Mouse (Mus musculus) G1E (cell line): ENCODE results near the gene Acot1. TPM values are rescaled to one million over a fixed set of nuclear protein-coding genes. Genes with fewer than 3 reads are reported as not detected.
"Not testable (repeated sequence)": the region's sequence is repeated elsewhere in the genome, so short reads cannot be mapped to it uniquely, and the experiment has no call there.

ENCODE experiments used
- ATAC-seq: 2 replicates; pipeline ENCODE4 v1.8.0; 2016; ENCODE audit warnings: mild to moderate bottlenecking; ENCODE audit not compliant: insufficient number of reproducible peaks, poor library complexity, low FRiP score, severe bottlenecking; ENCODE audit errors: extremely low read depth
- DNase-seq: peaks from one replicate; pipeline ENCODE4 v3.0.0; 2012; ENCODE audit warnings: low spot score
- H3K27me3 ChIP-seq: 2 replicates; pipeline ENCODE4 v1.6.1; 2012; ENCODE audit warnings: mild to moderate bottlenecking, low read length, inconsistent platforms; ENCODE audit not compliant: insufficient read depth
- H3K36me3 ChIP-seq: replicated peaks from 2 replicates; pipeline ENCODE3; 2012; ENCODE audit warnings: mild to moderate bottlenecking, inconsistent platforms
- H3K4me1 ChIP-seq: 2 replicates; pipeline ENCODE4 v1.6.1; 2012; ENCODE audit warnings: low read depth, low read length, inconsistent platforms, mixed read lengths; ENCODE audit not compliant: insufficient read depth
- H3K4me3 ChIP-seq: 2 replicates; pipeline ENCODE4 v1.5.1; 2012; ENCODE audit warnings: low read depth, mild to moderate bottlenecking, inconsistent platforms, low read length, moderate library complexity, mixed read lengths
- H3K9me3 ChIP-seq: replicated peaks from 2 replicates; pipeline ENCODE4 v1.6.1; 2012; ENCODE audit warnings: inconsistent platforms
- CTCF ChIP-seq: IDR thresholded peaks from 2 replicates; pipeline ENCODE4 v1.5.1; 2012; ENCODE audit warnings: low read depth, low read length, inconsistent platforms, mixed read lengths
- GATA1 ChIP-seq: IDR thresholded peaks from 2 replicates; pipeline ENCODE4 v1.6.1; 2012; ENCODE audit warnings: borderline replicate concordance, low read length, inconsistent platforms, mixed read lengths
- GATA2 ChIP-seq: IDR thresholded peaks from 2 replicates; pipeline ENCODE4 v1.6.1; 2012; ENCODE audit warnings: low read depth, low read length, inconsistent platforms, borderline replicate concordance
- POLR2AphosphoS5 ChIP-seq: IDR thresholded peaks from 2 replicates; pipeline ENCODE4 v1.6.1; 2012; ENCODE audit warnings: low read depth, low read length, inconsistent platforms; ENCODE audit not compliant: insufficient replicate concordance
- TAL1 ChIP-seq: conservative IDR thresholded peaks from 2 replicates; pipeline ENCODE4 v1.6.1; 2012; ENCODE audit warnings: low read depth, low read length, inconsistent platforms, mixed read lengths
- polyA plus RNA-seq: library from polyadenylated mRNA; stranded (reverse); fragments of >175 nt; gene quantifications from 2 replicates; pipeline ENCODE4 v1.2.3, GENCODE M21; 2012
- total RNA-seq, 2 experiments: library from RNA; stranded (forward) in 1 of 2; stranded (reverse) in 1 of 2; fragments of 200-1000 nt in 1 of 2; fragments of >200 nt in 1 of 2; fragmentation: Nextera tagmentation in 1 of 2; gene quantifications; 2 replicates each; pipeline ENCODE4 v1.2.3; 2014 to 2017

Gene Acot1
- total and polyA plus RNA-seq, 3 experiments: 0.11 TPM; not detected in 2

DNA sequence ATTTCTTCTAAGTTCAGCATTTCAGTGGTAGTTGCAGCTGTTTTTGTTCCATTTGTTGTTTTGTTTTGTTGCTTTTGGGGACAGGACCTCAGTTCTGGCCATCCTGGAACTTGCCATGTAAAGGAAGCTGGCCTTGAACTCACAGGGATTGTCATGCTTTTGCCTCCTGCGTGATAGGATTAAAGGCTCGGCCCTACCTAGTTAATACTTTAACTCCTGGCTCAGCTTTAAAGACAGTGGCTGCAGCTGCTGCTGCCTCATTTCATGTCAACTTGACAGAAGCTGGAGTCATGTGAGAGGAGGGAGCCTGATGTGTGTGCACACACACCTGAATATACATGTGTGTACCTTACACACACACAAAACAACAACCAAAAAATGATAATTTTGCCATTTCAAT lies 34.8 kb downstream of the Acot1 start:
- peaks cover 13% of the 10 kb centered on the region for H3K9me3 ChIP-seq
- no peak for ATAC-seq
- H3K36me3 ChIP-seq: no peaks in the 10 kb centered on the region
- H3K4me1 ChIP-seq: peaks cover 6% of the 10 kb centered on the region
- no peak overlapping the region for H3K4me3 ChIP-seq
- DNase-seq: no peak
- TF ChIP-seq POLR2AphosphoS5 (no peak), GATA2 (no peak), GATA1 (no peak), CTCF (no peak), TAL1 (no peak)
- peaks cover 27% of the 10 kb centered on the region for H3K27me3 ChIP-seq

DNA sequence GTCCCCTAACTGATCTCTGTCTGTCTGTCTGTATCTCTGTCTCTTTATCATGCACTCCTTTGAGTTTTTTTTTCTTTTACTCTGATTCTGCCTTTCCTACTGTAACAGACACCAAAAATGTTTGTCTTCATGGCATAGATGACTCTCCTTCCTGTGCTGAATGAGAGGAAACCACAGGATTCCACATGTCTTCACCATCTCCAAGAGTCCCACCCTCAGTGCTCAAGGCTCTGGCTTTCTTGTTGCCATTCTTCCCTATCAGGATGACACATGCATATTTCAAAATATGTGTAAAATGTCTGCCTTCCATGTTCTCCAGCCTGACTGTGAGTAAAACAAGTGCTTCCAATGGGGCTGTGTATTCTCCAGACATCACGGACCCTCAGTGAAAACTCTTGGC lies 37.6 kb downstream of the Acot1 start:
- no peak overlapping the region for H3K4me3 ChIP-seq
- DNase-seq: no peak
- H3K36me3 ChIP-seq: no peaks in the 10 kb centered on the region
- peaks cover 6% of the 10 kb centered on the region for H3K9me3 ChIP-seq
- no peak for TF ChIP-seq POLR2AphosphoS5
- TF ChIP-seq TAL1: no peak
- H3K27me3 ChIP-seq: peaks cover 27% of the 10 kb centered on the region
- peaks cover 2% of the 10 kb centered on the region for H3K4me1 ChIP-seq
- no peak for ATAC-seq

DNA sequence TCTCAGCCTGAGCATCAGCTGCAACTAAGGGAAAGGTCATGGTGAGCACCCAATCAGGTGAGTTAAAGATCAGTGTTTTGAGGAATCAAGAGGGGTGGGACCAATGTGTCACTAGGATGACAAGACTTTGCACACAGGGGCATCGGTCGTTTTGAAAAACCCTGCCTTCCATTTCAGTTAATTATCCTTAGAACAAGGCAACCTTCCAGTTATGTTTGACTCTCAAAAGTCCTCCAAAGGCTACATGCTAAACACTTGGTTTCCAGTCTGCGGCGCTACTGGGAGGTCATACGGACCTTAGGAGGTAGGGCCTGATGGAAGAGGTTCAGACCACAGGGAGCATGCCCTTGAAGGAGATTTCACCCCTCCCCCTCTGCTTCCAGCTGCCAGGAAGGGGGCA lies 41.5 kb downstream of the Acot1 start:
- H3K4me3 ChIP-seq, DNase-seq, H3K36me3 ChIP-seq: not testable (repeated sequence)
- ATAC-seq: peak; percentile 34; the same call in 1 of the 2 replicates
- peaks cover 31% of the 10 kb centered on the region for H3K27me3 ChIP-seq
- H3K4me1 ChIP-seq: peaks cover 10% of the 10 kb centered on the region
- H3K9me3 ChIP-seq: peaks cover 12% of the 10 kb centered on the region

DNA sequence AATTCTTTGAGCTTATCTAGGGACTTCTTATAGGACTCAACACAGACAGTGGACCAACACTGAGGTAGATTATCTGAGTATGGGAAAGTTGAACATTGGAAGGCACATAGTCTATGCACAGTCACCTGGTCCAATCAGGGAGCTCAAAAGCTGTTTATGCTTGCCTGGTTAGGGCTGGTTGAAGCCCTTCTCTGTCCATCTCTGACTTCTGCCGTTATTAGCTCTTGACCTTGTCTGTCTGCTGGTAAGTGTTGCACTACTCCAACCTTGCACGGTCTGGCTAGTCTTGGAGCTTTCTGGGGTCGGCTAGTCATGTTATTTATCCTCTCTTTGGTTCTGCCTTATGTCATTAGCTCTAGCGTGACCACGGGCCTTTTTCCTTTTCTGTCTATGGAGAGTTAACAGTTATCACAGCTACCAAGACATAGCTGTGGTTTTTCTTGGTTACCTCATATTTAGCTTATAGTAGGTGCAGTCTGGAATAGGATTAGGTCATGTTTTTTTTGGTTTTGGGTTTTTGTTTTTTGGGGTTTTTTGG lies 42.7 kb downstream of the Acot1 start, which contains the start of gene Acot3:
Gene Acot3, plus strand, starts transcription at position 208 of the 538 bp plus-strand sequence.
- Histone ChIP-seq H3K27me3 (peaks cover 35% of the 10 kb centered on the region), H3K36me3 (no peaks in the 10 kb centered on the region), H3K4me3 (no peak within 1 kb of the TSS), H3K9me3 (peaks cover 12% of the 10 kb centered on the region), H3K4me1 (peaks cover 10% of the 10 kb centered on the region)
- DNase-seq: no peak
- TF ChIP-seq POLR2AphosphoS5 (no peak), CTCF (no peak), TAL1 (no peak), GATA1 (no peak), GATA2 (no peak)
- no peak for ATAC-seq

DNA sequence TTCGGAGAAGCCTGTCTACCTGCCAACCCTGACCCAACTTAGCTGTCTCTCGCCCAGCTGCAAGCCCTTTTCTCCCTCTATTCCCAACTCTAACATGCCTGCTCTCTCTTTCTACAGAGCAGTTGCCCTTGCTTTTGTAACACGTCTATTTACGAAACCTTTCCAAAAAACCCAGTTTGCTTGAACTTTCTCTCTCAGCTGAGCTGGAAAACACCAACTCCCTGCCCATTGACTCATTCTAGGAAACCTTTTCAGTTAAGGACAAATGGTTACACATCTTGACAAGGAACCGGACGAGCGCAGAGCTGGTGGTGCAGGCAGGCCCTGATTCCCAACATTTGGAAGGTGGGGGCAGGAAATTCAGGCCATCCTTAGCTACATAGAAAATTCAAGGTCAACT lies 43.3 kb downstream of the Acot1 start:
- DNase-seq: no peak
- ATAC-seq: no peak
- Histone ChIP-seq H3K36me3 (no peaks in the 10 kb centered on the region), H3K27me3 (peaks cover 37% of the 10 kb centered on the region), H3K4me3 (no peak overlapping the region), H3K9me3 (peaks cover 12% of the 10 kb centered on the region), H3K4me1 (peaks cover 10% of the 10 kb centered on the region)
- no peak for TF ChIP-seq TAL1
- no peak for TF ChIP-seq CTCF
- no peak for TF ChIP-seq GATA1
- no peak for TF ChIP-seq POLR2AphosphoS5
- TF ChIP-seq GATA2: no peak

DNA sequence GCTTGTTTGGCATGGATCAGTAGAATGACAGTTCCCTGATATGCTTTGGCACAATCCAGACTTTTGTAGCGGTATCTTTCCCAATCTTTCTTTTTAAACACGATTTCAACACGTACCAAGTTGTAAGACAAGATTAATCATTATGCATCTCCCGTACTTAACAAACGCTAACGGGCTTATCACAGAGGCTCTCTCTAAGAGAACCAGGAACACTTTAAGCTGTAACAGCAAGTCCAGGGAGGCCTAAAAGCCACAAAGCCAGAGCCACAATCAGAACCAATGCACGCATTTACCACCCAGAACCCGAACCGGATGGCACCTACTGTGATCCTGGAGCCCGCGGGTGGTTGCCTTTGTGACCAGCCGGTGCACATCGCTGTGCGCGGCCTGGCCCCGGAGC lies 43.9 kb downstream of the Acot1 start:
- DNase-seq (no peak), ATAC-seq (no peak)
- peaks cover 10% of the 10 kb centered on the region for H3K4me1 ChIP-seq
- H3K36me3 ChIP-seq: no peaks in the 10 kb centered on the region
- H3K4me3 ChIP-seq: no peak overlapping the region
- peaks cover 10% of the 10 kb centered on the region for H3K9me3 ChIP-seq
- peaks cover 39% of the 10 kb centered on the region for H3K27me3 ChIP-seq
- TF ChIP-seq GATA2: no peak
- no peak for TF ChIP-seq POLR2AphosphoS5
- TF ChIP-seq TAL1: no peak
- TF ChIP-seq GATA1: no peak
- TF ChIP-seq CTCF: no peak

DNA sequence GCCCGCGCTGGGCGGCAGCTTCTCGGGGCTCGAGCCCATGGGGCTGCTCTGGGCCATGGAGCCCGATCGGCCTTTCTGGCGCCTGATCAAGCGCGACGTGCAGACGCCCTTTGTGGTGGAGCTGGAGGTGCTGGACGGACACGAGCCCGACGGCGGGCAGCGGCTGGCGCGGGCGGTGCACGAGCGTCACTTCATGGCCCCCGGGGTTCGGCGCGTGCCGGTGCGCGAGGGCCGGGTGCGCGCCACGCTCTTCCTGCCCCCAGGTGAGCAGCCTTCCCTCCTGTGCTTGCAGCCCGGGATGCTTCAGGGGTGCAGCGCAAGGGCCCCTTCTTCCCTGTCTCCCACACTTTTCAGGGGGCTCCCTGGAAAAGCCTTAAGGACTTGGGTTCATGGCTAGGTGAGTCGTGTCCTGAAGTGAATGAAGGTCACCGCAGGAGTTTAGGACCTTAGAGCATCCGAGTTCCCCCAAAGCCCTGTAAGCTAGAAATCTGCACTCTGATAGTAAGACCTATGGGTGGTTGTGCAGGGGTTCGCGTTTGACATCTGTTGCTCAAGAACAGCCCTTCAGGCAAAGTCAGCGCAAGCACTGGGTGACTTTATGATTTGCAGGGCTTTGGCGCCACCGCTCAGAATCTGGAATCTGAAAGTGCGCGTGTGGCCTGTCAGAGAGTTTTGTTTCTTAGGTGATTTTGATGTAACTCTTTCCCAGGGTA lies 44.5 kb downstream of the Acot1 start:
- DNase-seq (no peak), ATAC-seq (no peak)
- H3K4me3 ChIP-seq: no peak overlapping the region
- no peak for TF ChIP-seq CTCF
- TF ChIP-seq POLR2AphosphoS5: no peak
- no peak for TF ChIP-seq GATA1
- no peak for TF ChIP-seq GATA2
- TF ChIP-seq TAL1: no peak
- H3K27me3 ChIP-seq: peaks cover 43% of the 10 kb centered on the region
- peaks cover 10% of the 10 kb centered on the region for H3K4me1 ChIP-seq
- H3K36me3 ChIP-seq: no peaks in the 10 kb centered on the region
- peaks cover 6% of the 10 kb centered on the region for H3K9me3 ChIP-seq
